Mouse (Mus musculus) forebrain, embryonic 11.5 days (tissue): ENCODE results near the gene Soat2. TPM values are rescaled to one million over a fixed set of nuclear protein-coding genes. Genes with fewer than 3 reads are reported as not detected.

Experiments
- ATAC-seq: fragments of 200-750 bp; cut with Nextera tagmentation; replicated peaks from 2 replicates; pipeline ENCODE4 v1.8.0; 2017; ENCODE audit warnings: moderate TSS enrichment; ENCODE audit not compliant: low FRiP score
- DNase-seq: peaks from one replicate; pipeline ENCODE4 v3.0.0-alpha.2; 2017; ENCODE audit warnings: low spot score
- H3K27ac ChIP-seq: fragments of 300-500 bp; sonication (generic); 2 replicates; pipeline ENCODE4 v1.5.1; 2014; ENCODE audit warnings: low read depth, low read length
- H3K27me3 ChIP-seq: fragments of 300-500 bp; sonication (generic); 2 replicates; pipeline ENCODE4 v1.6.1; 2014; ENCODE audit warnings: mild to moderate bottlenecking, low read length, mixed read lengths; ENCODE audit not compliant: control insufficient read depth, insufficient read depth
- H3K36me3 ChIP-seq: fragments of 300-500 bp; sonication (generic); 2 replicates; pipeline ENCODE4 v1.6.1; 2014; ENCODE audit warnings: mild to moderate bottlenecking, low read length, moderate library complexity, mixed read lengths; ENCODE audit not compliant: control insufficient read depth, insufficient read depth
- H3K4me1 ChIP-seq: fragments of 300-500 bp; sonication (generic); replicated peaks from 2 replicates; pipeline ENCODE4 v1.6.1; 2014; ENCODE audit warnings: low read length, mixed read lengths; ENCODE audit not compliant: control insufficient read depth, insufficient read depth
- H3K4me2 ChIP-seq: fragments of 300-500 bp; sonication (generic); 2 replicates; pipeline ENCODE4 v1.6.1; 2014; ENCODE audit warnings: low read depth, mild to moderate bottlenecking, low read length, moderate library complexity, mixed read lengths; ENCODE audit not compliant: severe bottlenecking
- H3K4me3 ChIP-seq: fragments of 300-500 bp; sonication (generic); 2 replicates; pipeline ENCODE4 v1.5.1; 2014; ENCODE audit warnings: low read depth, low read length
- H3K9ac ChIP-seq: fragments of 300-500 bp; sonication (generic); 2 replicates; pipeline ENCODE4 v1.6.1; 2014; ENCODE audit warnings: low read length
- H3K9me3 ChIP-seq: fragments of 300-500 bp; sonication (generic); 2 replicates; pipeline ENCODE4 v1.6.1; 2016; ENCODE audit warnings: low read length, mixed read lengths; ENCODE audit not compliant: control insufficient read depth
- WGBS: fragments of 180-500 bp; shearing (Covaris S2); extraction: QIAGEN DNeasy Blood & Tissue Kit; methylation state at CpG from one replicate; pipeline ENCODE4 v1.1.7; 2014; 5-methylcytosine and 5-hydroxymethylcytosine counted together
- polyA plus RNA-seq: library from polyadenylated mRNA; unstranded; fragments of >200 nt; fragmentation: Nextera tagmentation; extraction: Ambion mirVana; gene quantifications from 2 replicates; pipeline ENCODE4 v1.2.1, GENCODE M21; 2014

The Soat2 gene
- polyA plus RNA-seq, 1 experiment from 2014 or later = not detected

DNA sequence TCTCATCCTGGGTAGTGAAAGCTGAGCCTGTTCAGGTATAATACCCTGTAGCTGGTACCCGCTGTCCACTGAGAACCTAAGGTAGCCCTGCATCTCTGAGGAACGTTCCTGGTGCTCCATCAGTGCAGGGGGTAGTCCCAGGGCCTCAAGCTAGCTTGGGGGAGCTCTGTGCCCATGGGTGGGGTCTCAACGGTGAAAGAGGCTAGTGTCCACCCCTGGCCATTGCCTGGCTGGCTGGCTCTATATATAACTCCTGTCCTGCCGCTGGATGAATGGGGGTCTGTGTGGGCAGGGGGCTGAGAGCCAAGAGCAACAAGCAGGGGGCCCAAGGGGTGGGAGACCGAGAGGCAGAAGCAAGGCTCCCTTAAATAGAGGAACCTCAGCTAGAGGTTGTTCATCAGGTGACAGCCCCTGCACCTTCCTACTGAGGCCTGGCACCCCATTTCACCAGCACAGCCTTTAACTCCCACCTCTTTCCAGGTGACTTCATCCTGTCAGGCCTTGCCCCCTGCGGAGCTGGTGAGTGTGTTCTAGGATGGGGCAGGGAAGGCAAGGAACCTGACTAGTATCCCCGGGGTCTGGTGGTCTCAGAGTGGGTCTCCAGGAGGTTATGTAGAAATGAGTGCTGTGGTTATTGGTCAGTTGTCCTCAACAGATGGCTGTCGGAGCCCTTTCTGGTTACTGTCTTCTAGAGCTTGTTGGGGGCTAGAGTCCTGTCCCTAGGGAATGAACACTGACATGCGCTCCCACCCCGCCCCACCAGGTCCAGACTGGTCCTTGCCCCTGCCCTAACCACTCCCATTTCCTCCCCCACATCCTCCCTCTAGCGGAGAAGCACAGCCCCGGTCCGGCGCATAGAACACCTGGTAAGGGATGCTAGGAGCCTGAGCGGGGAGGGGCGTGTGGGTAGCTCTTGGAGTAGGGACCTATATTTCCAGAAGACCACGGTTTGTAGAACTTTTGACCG lies 44.3 kb upstream of the Soat2 start:
- ATAC-seq (no peak), DNase-seq (no peak)
- H3K9me3 ChIP-seq = no peaks in the 10 kb centered on the region
- no peak overlapping the region for H3K27ac ChIP-seq
- peaks cover 30% of the 10 kb centered on the region for H3K27me3 ChIP-seq
- no peak overlapping the region for H3K9ac ChIP-seq
- 32% methylated on average over 17 of the region's 18 CpGs for WGBS
- H3K36me3 ChIP-seq = no peaks in the 10 kb centered on the region
- peak overlapping the region; percentile 33; the same call in 1 of the 2 replicates for H3K4me3 ChIP-seq
- H3K4me1 ChIP-seq = peaks cover 26% of the 10 kb centered on the region
- peak overlapping the region; percentile 59; the same call in 1 of the 2 replicates for H3K4me2 ChIP-seq

DNA sequence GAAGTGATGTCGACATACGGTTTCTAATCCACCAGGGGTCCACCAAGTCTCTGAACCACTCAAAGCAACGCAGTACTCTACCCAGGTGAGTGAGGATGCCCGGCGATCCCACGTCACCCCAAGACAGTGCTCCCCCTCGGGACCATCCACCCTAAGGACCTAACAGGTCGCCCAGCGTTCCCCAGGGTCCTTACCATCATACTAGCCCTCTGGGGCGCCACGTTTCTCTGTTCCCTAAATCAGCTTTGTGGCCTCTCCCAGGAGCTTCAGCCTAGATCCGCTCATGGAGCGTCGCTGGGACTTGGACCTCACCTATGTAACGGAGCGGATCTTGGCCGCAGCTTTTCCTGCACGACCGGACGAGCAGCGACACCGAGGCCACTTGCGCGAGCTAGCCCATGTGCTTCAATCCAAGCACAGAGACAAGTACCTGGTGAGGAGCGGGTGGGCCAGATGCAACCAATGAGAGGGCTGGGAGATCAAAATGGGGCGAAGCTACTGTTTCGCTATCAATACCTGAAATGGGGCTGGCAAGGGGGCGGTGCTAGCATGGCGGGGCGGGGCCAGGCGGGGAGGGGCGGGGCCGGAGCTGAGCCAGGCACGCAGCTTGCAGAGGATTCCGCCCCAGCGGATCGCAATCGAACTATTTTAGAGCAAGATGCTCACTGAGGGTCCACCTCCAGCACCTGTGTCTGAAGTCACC lies 43.4 kb upstream of the Soat2 start:
- DNase-seq (peak; percentile 78), ATAC-seq (no peak)
- WGBS = 2% methylated on average over 38 of the region's 38 CpGs
- Histone ChIP-seq H3K27ac (no peak overlapping the region), H3K9me3 (no peaks in the 10 kb centered on the region), H3K27me3 (peaks cover 26% of the 10 kb centered on the region), H3K36me3 (no peaks in the 10 kb centered on the region), H3K4me1 (peaks cover 24% of the 10 kb centered on the region), H3K4me2 (peak overlapping the region; percentile 59), H3K9ac (no peak overlapping the region), H3K4me3 (peak overlapping the region; percentile 33)

DNA sequence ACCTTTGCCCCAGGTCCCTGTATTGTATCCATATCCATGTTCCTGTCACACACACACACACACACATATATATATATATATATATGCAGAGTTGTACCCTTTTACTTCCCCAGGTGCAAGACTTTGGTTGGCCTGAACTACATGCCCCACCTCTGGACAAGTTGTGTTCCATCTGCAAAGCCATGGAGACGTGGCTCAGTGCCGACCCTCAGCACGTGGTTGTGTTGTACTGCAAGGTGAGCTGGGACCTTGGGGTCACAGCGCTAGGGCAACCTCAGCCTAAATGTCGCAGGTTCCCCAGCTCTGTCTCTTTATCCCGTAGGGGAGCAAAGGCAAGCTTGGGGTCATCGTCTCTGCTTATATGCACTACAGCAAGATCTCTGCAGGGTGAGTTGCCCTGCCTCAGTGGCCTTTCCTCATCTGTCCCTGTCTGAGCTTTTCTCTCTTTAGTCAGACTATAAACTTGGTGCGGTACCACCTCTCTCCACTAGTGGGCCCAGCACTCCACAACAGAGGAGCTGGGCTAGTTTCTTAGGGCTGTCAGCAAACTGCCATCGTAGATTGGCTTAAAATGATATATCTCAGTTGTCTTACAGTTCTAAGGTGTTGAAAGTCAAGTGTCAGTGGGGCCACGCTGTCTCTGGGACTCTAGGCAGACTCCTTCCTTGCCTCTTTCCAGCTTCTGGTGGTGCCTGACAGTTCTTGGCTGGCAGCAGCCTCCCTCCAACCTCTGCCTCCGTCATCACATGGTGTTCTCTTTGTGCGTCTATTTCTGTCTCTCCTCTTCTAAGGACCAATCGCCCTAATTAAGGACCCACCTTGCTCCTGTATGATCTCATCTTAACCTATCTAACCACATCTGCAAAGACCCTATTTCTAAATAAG lies 42.4 kb upstream of the Soat2 start:
- Histone ChIP-seq H3K9me3 (no peaks in the 10 kb centered on the region), H3K36me3 (no peaks in the 10 kb centered on the region), H3K4me1 (peaks cover 20% of the 10 kb centered on the region), H3K27me3 (peaks cover 26% of the 10 kb centered on the region), H3K27ac (no peak overlapping the region), H3K4me3 (no peak overlapping the region), H3K4me2 (no peak overlapping the region), H3K9ac (no peak overlapping the region)
- WGBS = 35% methylated on average over 13 of the region's 13 CpGs
- ATAC-seq (no peak), DNase-seq (peak; percentile 75)

DNA sequence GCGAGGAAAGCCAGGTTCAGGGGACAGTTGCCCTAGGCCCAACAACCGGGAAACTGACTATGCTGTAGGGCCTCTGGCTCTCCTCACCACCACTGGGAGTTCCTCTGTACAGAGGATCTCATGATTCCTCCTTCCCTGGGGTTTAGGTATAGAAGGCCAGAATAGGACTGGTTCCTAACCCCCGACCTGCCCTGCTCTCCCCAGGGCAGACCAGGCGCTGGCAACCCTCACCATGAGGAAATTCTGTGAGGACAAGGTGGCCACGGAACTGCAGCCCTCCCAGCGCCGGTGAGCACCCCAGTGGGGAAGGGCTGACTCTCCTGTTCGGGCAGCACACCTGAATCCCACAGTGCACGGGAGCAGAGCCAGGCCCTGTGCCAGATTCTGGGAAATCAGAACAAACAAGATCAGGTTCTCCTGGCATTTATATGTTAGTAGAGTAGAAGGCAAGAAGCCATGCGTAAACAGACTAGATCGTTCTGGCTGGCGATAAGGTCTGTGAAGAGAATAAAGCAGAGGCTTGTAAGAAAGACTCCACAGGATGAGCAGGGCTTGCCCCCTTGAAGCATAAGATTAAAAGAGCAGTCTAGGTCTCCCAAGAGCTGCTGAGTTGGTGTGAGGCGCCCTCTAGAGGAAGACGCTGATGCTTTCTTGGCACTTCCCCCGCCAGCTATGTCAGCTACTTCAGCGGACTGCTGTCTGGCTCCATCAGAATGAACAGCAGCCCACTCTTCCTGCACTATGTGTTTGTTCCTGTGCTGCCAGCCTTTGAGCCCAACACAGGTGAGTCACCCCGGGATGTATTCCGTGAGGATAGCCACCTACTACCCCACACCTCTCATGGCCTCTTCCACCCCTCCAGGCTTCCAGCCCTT lies 41.4 kb upstream of the Soat2 start:
- Histone ChIP-seq H3K27me3 (peaks cover 26% of the 10 kb centered on the region), H3K9ac (no peak overlapping the region), H3K9me3 (no peaks in the 10 kb centered on the region), H3K27ac (no peak overlapping the region), H3K4me1 (peaks cover 11% of the 10 kb centered on the region), H3K36me3 (no peaks in the 10 kb centered on the region), H3K4me2 (no peak overlapping the region), H3K4me3 (no peak overlapping the region)
- 50% methylated on average over 18 of the region's 18 CpGs for WGBS
- ATAC-seq (no peak), DNase-seq (peak; percentile 87)

DNA sequence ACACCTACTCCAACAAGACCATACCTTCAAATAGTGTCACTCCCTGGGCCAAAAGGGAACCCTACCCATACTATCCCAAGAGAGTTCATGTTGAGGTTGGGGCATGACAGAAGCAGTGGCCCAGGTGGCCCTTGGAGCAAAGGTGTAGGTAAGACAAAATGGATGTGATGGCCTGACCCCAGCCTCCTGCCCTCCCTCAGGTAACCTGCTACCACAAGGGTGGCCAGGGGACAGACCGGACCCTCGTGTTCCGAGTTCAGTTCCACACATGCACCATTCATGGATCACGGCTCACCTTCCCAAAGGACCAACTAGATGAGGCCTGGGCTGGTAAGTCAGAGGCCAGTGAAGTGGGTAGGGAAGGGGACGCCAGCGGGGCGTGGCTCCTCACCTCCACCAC lies 40.1 kb upstream of the Soat2 start:
- Histone ChIP-seq H3K4me3 (no peak overlapping the region), H3K4me1 (0 out of 2 replicates have a peak, but pooled peaks cover 9% of the 10 kb centered on the region), H3K9ac (no peak overlapping the region), H3K9me3 (no peaks in the 10 kb centered on the region), H3K27ac (no peak overlapping the region), H3K27me3 (peaks cover 24% of the 10 kb centered on the region), H3K4me2 (no peak overlapping the region), H3K36me3 (no peaks in the 10 kb centered on the region)
- DNase-seq = no peak
- WGBS = 93% methylated on average over 7 of the region's 7 CpGs
- no peak for ATAC-seq

DNA sequence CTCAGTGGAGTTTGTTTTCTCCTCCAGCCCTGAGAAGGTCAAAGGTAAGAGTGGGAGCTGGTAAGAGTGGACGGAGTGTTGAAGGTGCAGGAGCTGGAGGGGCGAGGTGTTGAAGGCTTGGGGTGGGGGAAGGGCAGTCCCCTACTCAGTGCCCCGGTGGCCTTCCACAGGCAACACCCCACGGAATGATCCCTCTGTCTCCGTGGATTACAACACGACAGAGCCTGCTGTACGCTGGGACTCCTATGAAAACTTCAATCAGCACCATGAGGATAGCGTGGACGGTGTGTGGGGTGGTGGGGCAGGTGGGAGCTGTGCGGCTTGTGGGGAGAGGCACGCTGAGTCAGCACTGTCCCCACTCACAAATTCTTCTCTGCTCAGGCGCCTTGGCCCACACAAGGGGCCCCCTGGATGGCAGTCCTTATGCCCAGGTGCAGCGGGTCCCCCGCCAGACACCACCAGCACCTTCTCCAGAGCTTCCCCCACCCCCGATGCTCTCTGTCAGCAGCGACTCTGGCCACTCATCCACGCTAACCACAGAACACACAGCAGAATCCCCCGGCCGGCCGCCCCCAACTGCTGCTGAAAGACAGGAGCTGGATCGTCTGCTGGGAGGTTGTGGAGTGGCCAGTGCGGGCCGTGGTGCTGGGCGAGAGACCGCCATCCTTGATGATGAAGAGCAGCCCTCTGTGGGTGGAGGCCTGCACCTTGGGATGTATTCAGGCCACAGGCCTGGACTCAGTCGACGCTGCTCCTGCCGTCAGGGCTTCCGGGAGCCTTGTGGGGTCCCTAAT lies 39.4 kb upstream of the Soat2 start:
- Histone ChIP-seq H3K36me3 (no peaks in the 10 kb centered on the region), H3K9ac (no peak overlapping the region), H3K4me2 (no peak overlapping the region), H3K4me1 (0 out of 2 replicates have a peak, but pooled peaks cover 9% of the 10 kb centered on the region), H3K4me3 (no peak overlapping the region), H3K27me3 (peaks cover 20% of the 10 kb centered on the region), H3K9me3 (no peaks in the 10 kb centered on the region), H3K27ac (no peak overlapping the region)
- 80% methylated on average over 29 of the region's 29 CpGs for WGBS
- ATAC-seq = no peak
- no peak for DNase-seq

DNA sequence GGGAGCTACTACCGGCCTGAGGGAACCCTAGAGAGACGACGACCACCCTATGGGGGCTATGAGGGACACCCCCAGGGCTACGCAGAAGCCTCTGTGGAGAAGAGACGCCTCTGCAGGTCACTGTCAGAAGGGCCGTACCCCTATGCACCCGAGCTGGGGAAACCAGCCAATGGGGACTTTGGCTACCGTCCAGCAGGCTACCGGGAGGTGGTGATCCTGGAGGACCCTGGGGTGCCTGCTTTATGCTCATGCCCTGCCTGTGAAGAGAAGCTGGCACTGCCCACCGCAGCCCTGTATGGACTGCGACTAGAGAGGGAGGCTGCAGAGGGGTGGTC lies 38.9 kb upstream of the Soat2 start:
- DNase-seq = no peak
- H3K9ac ChIP-seq = no peak overlapping the region
- no peak for ATAC-seq
- H3K4me1 ChIP-seq = 0 out of 2 replicates have a peak, but pooled peaks cover 7% of the 10 kb centered on the region
- H3K36me3 ChIP-seq = no peaks in the 10 kb centered on the region
- no peak overlapping the region for H3K4me2 ChIP-seq
- peaks cover 14% of the 10 kb centered on the region for H3K27me3 ChIP-seq
- WGBS = 82% methylated on average over 11 of the region's 11 CpGs
- H3K4me3 ChIP-seq = no peak overlapping the region
- no peaks in the 10 kb centered on the region for H3K9me3 ChIP-seq
- no peak overlapping the region for H3K27ac ChIP-seq
